Mouse (Mus musculus) testis, adult 2 months (tissue): ENCODE measurements around the gene Tpp1.
"Not testable (repeated sequence)": the region's sequence is repeated elsewhere in the genome, so short reads cannot be mapped to it uniquely, and the experiment has no call there.

ENCODE experiments used
- CTCF ChIP-seq: fragments of 200-500 bp; IDR thresholded peaks from 2 replicates; pipeline ENCODE4 v1.5.1; 2012; ENCODE audit warnings: low read depth, mild to moderate bottlenecking, inconsistent platforms, low read length, moderate library complexity; ENCODE audit not compliant: control insufficient read depth, insufficient read depth, insufficient replicate concordance
- POLR2A ChIP-seq: fragments of 200-500 bp; IDR thresholded peaks from 2 replicates; pipeline ENCODE4 v1.6.1; 2012; ENCODE audit warnings: low read depth, mild to moderate bottlenecking, inconsistent platforms, low read length, moderate library complexity; ENCODE audit not compliant: control insufficient read depth

GRCm38 (mm10) chr7:105742539-105743215, 9.4 kb downstream of the Tpp1 start:
- TF ChIP-seq POLR2A, CTCF: not testable (repeated sequence)
